Mouse (Mus musculus): Measurements from ENCODE around the gene Heatr4. TPM values are rescaled to one million over a fixed set of nuclear protein-coding genes. Genes with fewer than 3 reads are reported as not detected.
A peak's percentile ranks its signal among the peaks of the same experiment; 100 is the strongest.
"Not testable (repeated sequence)": the region's sequence is repeated elsewhere in the genome, so short reads cannot be mapped to it uniquely, and the experiment has no call there.

Heatr4 gene
- total RNA-seq (2021), result not detected
- long read RNA-seq, experiment 1, result 0 reads
- long read RNA-seq, experiment 2, result 0 reads

- DNase-seq (ENCODE audit: low spot score), result no peak
Observed at GRCm38 (mm10) chr12:83984752-83985151, at the start of gene Heatr4. Gene Heatr4, minus strand, starts transcription at chr12:83984852.

- no peak for DNase-seq (ENCODE audit: low spot score)
Observed at GRCm38 (mm10) chr12:84034108-84034507, 49.5 kb upstream of the Heatr4 start.

GRCm38 (mm10) chr12:84033302-84033701 lies 48.6 kb upstream of the Heatr4 start:
- not testable (repeated sequence) for DNase-seq (ENCODE audit: low spot score)

- no peak for DNase-seq (ENCODE audit: low spot score)
Observed at GRCm38 (mm10) chr12:84032854-84033253, 48.2 kb upstream of the Heatr4 start.

- peak; percentile 84 for DNase-seq (ENCODE audit: low spot score)
Observed at GRCm38 (mm10) chr12:84030659-84031332, 46.1 kb upstream of the Heatr4 start.

GRCm38 (mm10) chr12:84029043-84029442 lies 44.4 kb upstream of the Heatr4 start:
- not testable (repeated sequence) for DNase-seq (ENCODE audit: low spot score)

GRCm38 (mm10) chr12:84028328-84028727 lies 43.7 kb upstream of the Heatr4 start:
- DNase-seq (ENCODE audit: low spot score), result not testable (repeated sequence)

- no peak for DNase-seq (ENCODE audit: low spot score)
Observed at GRCm38 (mm10) chr12:84025888-84026287, 41.2 kb upstream of the Heatr4 start.

- DNase-seq (ENCODE audit: low spot score), result no peak
Observed at GRCm38 (mm10) chr12:84023052-84023745, 38.5 kb upstream of the Heatr4 start.

- not testable (repeated sequence) for DNase-seq (ENCODE audit: low spot score)
Observed at GRCm38 (mm10) chr12:84022266-84022665, 37.6 kb upstream of the Heatr4 start.

- peak; percentile 91 for DNase-seq (ENCODE audit: low spot score)
Observed at GRCm38 (mm10) chr12:84020528-84020927, 35.9 kb upstream of the Heatr4 start.

- no peak for DNase-seq (ENCODE audit: low spot score)
Observed at GRCm38 (mm10) chr12:84013701-84014100, 29.0 kb upstream of the Heatr4 start.

- no peak for DNase-seq (ENCODE audit: low spot score)
Observed at GRCm38 (mm10) chr12:84013130-84013529, 28.5 kb upstream of the Heatr4 start.

- DNase-seq (ENCODE audit: low spot score), result peak; percentile 44
Observed at GRCm38 (mm10) chr12:84011251-84012040, 26.8 kb upstream of the Heatr4 start.

GRCm38 (mm10) chr12:84010201-84010600 lies 25.5 kb upstream of the Heatr4 start:
- no peak for DNase-seq (ENCODE audit: low spot score)

GRCm38 (mm10) chr12:84009171-84009965 lies 24.7 kb upstream of the Heatr4 start, which contains the start of gene Acot1:
Gene Acot1, plus strand, starts transcription at chr12:84009490.
- DNase-seq (ENCODE audit: low spot score), result peak; percentile 56

- no peak for DNase-seq (ENCODE audit: low spot score)
Observed at GRCm38 (mm10) chr12:84008729-84009128, 24.1 kb upstream of the Heatr4 start.

- no peak for DNase-seq (ENCODE audit: low spot score)
Observed at GRCm38 (mm10) chr12:84008251-84008650, 23.6 kb upstream of the Heatr4 start.

- no peak for DNase-seq (ENCODE audit: low spot score)
Observed at GRCm38 (mm10) chr12:84003866-84004265, 19.2 kb upstream of the Heatr4 start.

- no peak for DNase-seq (ENCODE audit: low spot score)
Observed at GRCm38 (mm10) chr12:84000418-84000817, 15.8 kb upstream of the Heatr4 start.

GRCm38 (mm10) chr12:83999237-83999636 lies 14.6 kb upstream of the Heatr4 start:
- DNase-seq (ENCODE audit: low spot score), result peak; percentile 84

All from gastrocnemius, adult 18-20 months (tissue).